Mouse (Mus musculus): ENCODE measurements around the gene Adam10. TPM values are rescaled to one million over a fixed set of nuclear protein-coding genes. Genes with fewer than 3 reads are reported as not detected.

Gene Adam10
- total and polyA plus RNA-seq, 2 experiments from 2014 or later, result 17.2 to 39.6 TPM

DNA sequence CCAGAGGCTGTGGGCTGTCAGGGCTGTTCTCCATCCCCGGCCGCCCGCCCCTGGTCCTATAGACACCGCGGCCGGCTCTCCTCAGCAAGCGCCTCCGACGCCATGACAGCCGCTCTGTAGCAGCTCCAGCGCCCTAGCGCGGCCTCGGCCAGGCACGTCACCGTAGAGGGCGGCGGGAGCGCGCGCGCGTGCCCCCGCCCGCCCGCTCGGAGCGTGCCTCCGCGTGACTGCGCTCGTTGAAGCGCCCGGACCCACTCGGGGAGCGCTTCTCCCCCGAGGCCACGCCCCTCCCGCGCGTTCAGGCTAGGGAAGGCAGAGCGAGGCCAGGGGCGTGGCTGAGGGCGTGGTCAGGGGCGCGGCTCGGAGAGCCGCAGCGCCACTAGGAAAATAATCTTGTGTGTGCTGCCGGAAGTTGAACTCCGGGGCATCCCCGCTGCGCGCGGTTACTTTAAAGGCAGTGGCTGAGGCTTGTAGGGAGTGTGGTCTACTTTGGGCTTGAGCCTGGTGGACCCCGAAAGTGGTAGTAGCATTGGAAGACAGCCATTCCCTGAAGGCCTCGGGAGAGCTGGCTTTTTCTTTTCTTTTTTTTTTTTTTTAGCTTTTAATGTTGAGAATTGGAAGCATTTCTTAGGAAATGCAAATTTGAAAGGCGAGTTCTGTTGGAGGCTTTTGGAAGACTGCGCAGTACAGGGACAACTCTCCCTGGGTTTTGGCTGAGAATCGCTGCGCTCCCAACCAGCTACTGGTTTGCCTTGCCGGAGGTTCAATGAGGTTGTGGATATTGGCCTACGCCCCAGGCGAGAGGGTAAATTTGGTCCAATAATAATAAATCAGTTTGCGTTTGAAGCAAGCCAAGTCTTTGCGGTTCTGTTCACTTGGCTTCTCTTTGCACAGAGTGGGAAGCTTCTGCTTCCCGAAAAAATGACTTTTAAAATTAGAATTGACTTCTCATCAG, 21.5 kb upstream of the Adam10 start, which contains the start of gene Mindy2:
Gene Mindy2, minus strand, starts transcription at position 162 of the 955 bp plus-strand sequence.
- Histone ChIP-seq H3K9me3 (ENCODE audit: low read length) (no peaks in the 10 kb centered on the region), H3K27me3 (ENCODE audit: insufficient read depth, low read length) (no peaks in the 10 kb centered on the region), H3K4me1 (ENCODE audit: insufficient read depth, low read length) (peaks cover 9% of the 10 kb centered on the region; the same call in 1 of the 2 replicates), H3K27ac (ENCODE audit: low read depth, low read length) (peak within 1 kb of the TSS; percentile 96), H3K36me3 (ENCODE audit: insufficient read depth, low read length) (no peaks in the 10 kb centered on the region), H3K4me2 (ENCODE audit: low read depth, low read length, poor library complexity, severe bottlenecking) (peak within 1 kb of the TSS; percentile 67), H3K9ac (replicated peaks; ENCODE audit: low read length, poor library complexity, severe bottlenecking) (peak within 1 kb of the TSS; percentile 95), H3K4me3 (ENCODE audit: low read depth, low read length) (peak within 1 kb of the TSS; percentile 99)
- no peak for TF ChIP-seq CTCF (IDR thresholded peaks at IDR 0.05)
- WGBS, result 2% methylated on average over 59 of the region's 67 CpGs
- peak; percentile 98 for DNase-seq (ENCODE audit: low spot score)
- ATAC-seq (ENCODE audit: low FRiP score), result peak; percentile 97

GRCm38 (mm10) chr9:70658266-70658665, 20.5 kb upstream of the Adam10 start:
- no peak for ATAC-seq (ENCODE audit: low FRiP score)
- Histone ChIP-seq H3K27me3 (ENCODE audit: insufficient read depth, low read length) (no peaks in the 10 kb centered on the region), H3K9me3 (ENCODE audit: low read length) (no peaks in the 10 kb centered on the region), H3K36me3 (ENCODE audit: insufficient read depth, low read length) (no peaks in the 10 kb centered on the region), H3K4me1 (ENCODE audit: insufficient read depth, low read length) (peaks cover 9% of the 10 kb centered on the region; the same call in 1 of the 2 replicates), H3K9ac (replicated peaks; ENCODE audit: low read length, poor library complexity, severe bottlenecking) (no peak overlapping the region), H3K4me3 (ENCODE audit: low read depth, low read length) (no peak overlapping the region), H3K27ac (ENCODE audit: low read depth, low read length) (no peak overlapping the region), H3K4me2 (ENCODE audit: low read depth, low read length, poor library complexity, severe bottlenecking) (no peak overlapping the region)
- WGBS, result 64% methylated on average over 2 of the region's 2 CpGs
- DNase-seq (ENCODE audit: low spot score), result no peak
- TF ChIP-seq CTCF (IDR thresholded peaks at IDR 0.05), result no peak

- Histone ChIP-seq H3K36me3 (ENCODE audit: insufficient read depth, low read length) (no peaks in the 10 kb centered on the region), H3K4me2 (ENCODE audit: low read depth, low read length, poor library complexity, severe bottlenecking) (no peak overlapping the region), H3K27me3 (ENCODE audit: insufficient read depth, low read length) (no peaks in the 10 kb centered on the region), H3K9me3 (ENCODE audit: low read length) (no peaks in the 10 kb centered on the region), H3K4me3 (ENCODE audit: low read depth, low read length) (no peak overlapping the region), H3K4me1 (ENCODE audit: insufficient read depth, low read length) (no peaks in the 10 kb centered on the region), H3K27ac (ENCODE audit: low read depth, low read length) (no peak overlapping the region), H3K9ac (replicated peaks; ENCODE audit: low read length, poor library complexity, severe bottlenecking) (no peak overlapping the region)
- DNase-seq (ENCODE audit: low spot score) (no peak), ATAC-seq (ENCODE audit: low FRiP score) (no peak)
- 93% methylated on average over 4 of the region's 4 CpGs for WGBS
- TF ChIP-seq CTCF (IDR thresholded peaks at IDR 0.05), result no peak
Observed at GRCm38 (mm10) chr9:70664847-70665246, 13.9 kb upstream of the Adam10 start.

DNA sequence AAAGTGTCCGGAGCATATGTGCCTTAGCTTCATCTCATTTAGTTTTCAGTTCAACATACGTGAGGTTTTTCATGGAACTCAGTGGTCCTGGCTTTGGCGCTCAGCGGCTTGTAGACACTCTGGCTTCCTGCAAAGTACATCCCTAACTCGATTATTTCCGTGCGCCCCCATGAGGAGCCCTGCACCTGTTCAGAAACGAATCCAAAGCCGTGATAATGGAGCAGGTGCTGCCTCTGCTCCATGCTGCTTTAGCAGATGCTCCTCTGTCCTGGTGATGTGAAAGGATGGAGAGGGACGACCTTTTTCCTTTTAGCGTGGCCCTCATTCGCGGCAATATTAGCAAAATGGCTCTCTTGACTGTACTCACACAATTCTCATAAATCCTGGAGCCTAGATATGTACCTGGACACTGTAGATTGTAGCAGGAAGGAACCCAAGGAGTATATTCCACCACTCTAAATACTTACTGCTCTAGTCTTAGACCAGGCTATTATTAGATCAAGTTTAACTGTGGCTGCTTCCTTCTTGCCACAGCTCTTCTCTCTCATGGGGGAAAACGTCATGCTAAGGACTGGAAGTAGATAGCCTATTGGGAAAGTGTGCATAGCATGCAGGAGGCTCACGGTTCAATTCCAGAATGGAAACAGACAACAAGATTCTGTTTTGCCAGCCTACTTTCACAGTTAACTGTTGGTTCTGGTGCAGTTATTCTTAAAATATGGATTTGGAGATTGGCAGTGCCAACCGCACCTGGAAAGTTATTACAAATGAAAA, 13.2 kb upstream of the Adam10 start:
- no peak overlapping the region for H3K27ac ChIP-seq (ENCODE audit: low read depth, low read length)
- no peak overlapping the region for H3K9ac ChIP-seq (replicated peaks; ENCODE audit: low read length, poor library complexity, severe bottlenecking)
- H3K4me3 ChIP-seq (ENCODE audit: low read depth, low read length), result no peak overlapping the region
- ATAC-seq (ENCODE audit: low FRiP score) (no peak), DNase-seq (ENCODE audit: low spot score) (peak; percentile 66)
- WGBS, result 74% methylated on average over 16 of the region's 16 CpGs
- no peaks in the 10 kb centered on the region for H3K9me3 ChIP-seq (ENCODE audit: low read length)
- H3K36me3 ChIP-seq (ENCODE audit: insufficient read depth, low read length), result no peaks in the 10 kb centered on the region
- no peak for TF ChIP-seq CTCF (IDR thresholded peaks at IDR 0.05)
- no peaks in the 10 kb centered on the region for H3K4me1 ChIP-seq (ENCODE audit: insufficient read depth, low read length)
- no peaks in the 10 kb centered on the region for H3K27me3 ChIP-seq (ENCODE audit: insufficient read depth, low read length)
- no peak overlapping the region for H3K4me2 ChIP-seq (ENCODE audit: low read depth, low read length, poor library complexity, severe bottlenecking)

DNA sequence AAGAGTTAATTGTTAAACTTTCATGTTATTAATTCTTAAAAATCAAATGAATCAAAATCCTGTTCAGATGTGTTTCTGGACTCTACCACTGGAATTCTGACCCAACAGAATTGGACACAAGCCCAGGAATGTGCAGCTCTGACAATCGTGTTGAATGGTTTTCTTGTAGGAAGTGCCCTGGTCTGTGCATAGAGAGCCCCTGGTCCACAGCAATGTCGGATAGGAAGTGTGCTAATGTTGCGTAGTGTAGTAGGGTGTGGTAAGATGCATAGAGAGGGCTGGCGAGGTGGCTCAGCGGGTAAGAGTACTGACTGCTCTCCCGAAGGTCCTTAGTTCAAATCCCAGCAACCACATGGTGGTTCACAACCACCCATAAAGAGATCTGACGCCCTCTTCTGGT, 12.0 kb upstream of the Adam10 start:
- H3K9me3 ChIP-seq (ENCODE audit: low read length), result no peaks in the 10 kb centered on the region
- no peak overlapping the region for H3K4me3 ChIP-seq (ENCODE audit: low read depth, low read length)
- 71% methylated on average over 7 of the region's 7 CpGs for WGBS
- no peak overlapping the region for H3K4me2 ChIP-seq (ENCODE audit: low read depth, low read length, poor library complexity, severe bottlenecking)
- no peaks in the 10 kb centered on the region for H3K36me3 ChIP-seq (ENCODE audit: insufficient read depth, low read length)
- H3K4me1 ChIP-seq (ENCODE audit: insufficient read depth, low read length), result no peaks in the 10 kb centered on the region
- ATAC-seq (ENCODE audit: low FRiP score) (no peak), DNase-seq (ENCODE audit: low spot score) (no peak)
- TF ChIP-seq CTCF (IDR thresholded peaks at IDR 0.05), result no peak
- no peak overlapping the region for H3K27ac ChIP-seq (ENCODE audit: low read depth, low read length)
- no peaks in the 10 kb centered on the region for H3K27me3 ChIP-seq (ENCODE audit: insufficient read depth, low read length)
- H3K9ac ChIP-seq (replicated peaks; ENCODE audit: low read length, poor library complexity, severe bottlenecking), result no peak overlapping the region

All from midbrain, postnatal 0 days (tissue).